Mouse (Mus musculus) bone marrow macrophage, adult 2 months (primary cell): ENCODE results near the gene Sumo3. TPM values are rescaled to one million over a fixed set of nuclear protein-coding genes. Genes with fewer than 3 reads are reported as not detected.

Experiments
- H3K27ac ChIP-seq: 2 replicates; pipeline ENCODE4 v1.5.1; 2012; ENCODE audit warnings: low read depth, low read length; ENCODE audit not compliant: insufficient read depth
- H3K4me1 ChIP-seq: 2 replicates; pipeline ENCODE4 v1.6.1; 2012; ENCODE audit warnings: low read length; ENCODE audit not compliant: control insufficient read depth, insufficient read depth
- H3K4me3 ChIP-seq: 2 replicates; pipeline ENCODE4 v1.5.1; 2012; ENCODE audit warnings: mild to moderate bottlenecking, low read length, moderate library complexity; ENCODE audit not compliant: insufficient read depth
- CTCF ChIP-seq: IDR thresholded peaks from 2 replicates; pipeline ENCODE4 v1.5.1; 2012; ENCODE audit warnings: low read depth, mild to moderate bottlenecking, low read length, moderate library complexity
- POLR2A ChIP-seq: IDR thresholded peaks from 2 replicates; pipeline ENCODE4 v1.6.1; 2012; ENCODE audit warnings: mild to moderate bottlenecking, low read depth, low read length, borderline replicate concordance
- polyA plus RNA-seq: library from polyadenylated mRNA; stranded (reverse); fragments of >200 nt; gene quantifications from 2 replicates; pipeline ENCODE4 v1.2.4, GENCODE M21; 2012; ENCODE audit not compliant: missing spikeins, insufficient read depth, insufficient read length

Gene Sumo3
- polyA plus RNA-seq, 1 experiment, result 203 TPM

GRCm38 (mm10) chr10:77622055-77622988 is 16.4 kb downstream of the Sumo3 start, which contains the start of gene Ube2g2:
Ube2g2 (plus strand) TSS chr10:77622275.
- TF ChIP-seq CTCF (no peak), POLR2A (no peak)
- Histone ChIP-seq H3K27ac (peak within 1 kb of the TSS; percentile 95), H3K4me1 (peaks cover 49% of the 10 kb centered on the region), H3K4me3 (peak within 1 kb of the TSS; percentile 90)

GRCm38 (mm10) chr10:77623069-77623492 is 17.2 kb downstream of the Sumo3 start:
- no peak for TF ChIP-seq CTCF
- TF ChIP-seq POLR2A, result no peak
- Histone ChIP-seq H3K27ac (peak overlapping the region; percentile 67), H3K4me1 (peaks cover 52% of the 10 kb centered on the region), H3K4me3 (peak overlapping the region; percentile 90)

- Histone ChIP-seq H3K27ac (peak overlapping the region; percentile 67; the same call in 1 of the 2 replicates), H3K4me3 (peak overlapping the region; percentile 90; the same call in 1 of the 2 replicates), H3K4me1 (peaks cover 53% of the 10 kb centered on the region)
- TF ChIP-seq CTCF (no peak), POLR2A (no peak)
These were observed 17.9 kb downstream of the Sumo3 start for GRCm38 (mm10) chr10:77623639-77624400.

GRCm38 (mm10) chr10:77624570-77624995 is 18.7 kb downstream of the Sumo3 start:
- H3K4me3 ChIP-seq, result no peak overlapping the region
- H3K27ac ChIP-seq, result no peak overlapping the region
- H3K4me1 ChIP-seq, result peaks cover 56% of the 10 kb centered on the region
- TF ChIP-seq POLR2A (no peak), CTCF (no peak)

GRCm38 (mm10) chr10:77626036-77626435 is 20.1 kb downstream of the Sumo3 start:
- Histone ChIP-seq H3K4me3 (no peak overlapping the region), H3K4me1 (peaks cover 51% of the 10 kb centered on the region), H3K27ac (no peak overlapping the region)
- TF ChIP-seq POLR2A, result no peak
- no peak for TF ChIP-seq CTCF

- no peak for TF ChIP-seq POLR2A
- no peak for TF ChIP-seq CTCF
- Histone ChIP-seq H3K27ac (peak overlapping the region; percentile 60), H3K4me3 (0 out of 2 replicates have a peak overlapping the region, but pooled peaks have one; percentile 7), H3K4me1 (peaks cover 48% of the 10 kb centered on the region)
These were observed 20.7 kb downstream of the Sumo3 start for GRCm38 (mm10) chr10:77626591-77626990.

- H3K4me3 ChIP-seq, result no peak overlapping the region
- peaks cover 44% of the 10 kb centered on the region for H3K4me1 ChIP-seq
- H3K27ac ChIP-seq, result no peak overlapping the region
- no peak for TF ChIP-seq POLR2A
- TF ChIP-seq CTCF, result peak; percentile 77
These were observed 21.6 kb downstream of the Sumo3 start for GRCm38 (mm10) chr10:77627497-77627896.

- Histone ChIP-seq H3K27ac (no peak overlapping the region), H3K4me1 (peaks cover 51% of the 10 kb centered on the region), H3K4me3 (no peak overlapping the region)
- TF ChIP-seq CTCF (no peak), POLR2A (no peak)
These were observed 23.3 kb downstream of the Sumo3 start for GRCm38 (mm10) chr10:77629163-77629562.

- no peak for TF ChIP-seq CTCF
- no peak for TF ChIP-seq POLR2A
- Histone ChIP-seq H3K4me3 (no peak overlapping the region), H3K4me1 (peaks cover 48% of the 10 kb centered on the region), H3K27ac (no peak overlapping the region)
These were observed 24.1 kb downstream of the Sumo3 start for GRCm38 (mm10) chr10:77629970-77630369.
